Mouse (Mus musculus) 3T3-L1 (cell line): ENCODE results near the gene Il24.

Experiments
- DNase-seq: peaks from one replicate; pipeline ENCODE4 v3.0.0-alpha.2; 2015; ENCODE audit warnings: low read depth, low spot score

Il24 gene

DNA sequence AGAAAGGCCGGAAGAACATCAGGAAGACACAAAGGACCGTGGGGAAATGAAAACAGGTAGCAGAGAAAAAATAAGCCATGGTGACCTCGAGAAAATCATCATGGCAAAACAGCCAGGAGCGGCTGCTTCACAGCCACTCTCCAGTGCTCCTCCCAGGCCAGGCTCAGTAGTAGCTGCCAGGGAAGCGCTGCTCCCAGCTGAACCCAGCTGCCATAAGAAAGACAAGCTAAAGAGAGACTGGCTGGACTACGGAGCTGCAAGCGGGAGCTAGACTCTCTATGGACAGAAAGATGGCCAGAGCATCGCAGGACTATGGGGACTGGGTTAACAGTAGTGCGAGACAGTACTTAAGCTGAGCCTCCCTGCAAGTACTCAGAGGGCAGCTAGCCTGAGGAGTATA, 32.4 kb downstream of the Il24 start:
- no peak for DNase-seq

- no peak for DNase-seq
These were observed 36.8 kb downstream of the Il24 start for GRCm38 (mm10) chr1:130850405-130850804.

- no peak for DNase-seq
These were observed 37.6 kb downstream of the Il24 start for GRCm38 (mm10) chr1:130849530-130850214.

DNA sequence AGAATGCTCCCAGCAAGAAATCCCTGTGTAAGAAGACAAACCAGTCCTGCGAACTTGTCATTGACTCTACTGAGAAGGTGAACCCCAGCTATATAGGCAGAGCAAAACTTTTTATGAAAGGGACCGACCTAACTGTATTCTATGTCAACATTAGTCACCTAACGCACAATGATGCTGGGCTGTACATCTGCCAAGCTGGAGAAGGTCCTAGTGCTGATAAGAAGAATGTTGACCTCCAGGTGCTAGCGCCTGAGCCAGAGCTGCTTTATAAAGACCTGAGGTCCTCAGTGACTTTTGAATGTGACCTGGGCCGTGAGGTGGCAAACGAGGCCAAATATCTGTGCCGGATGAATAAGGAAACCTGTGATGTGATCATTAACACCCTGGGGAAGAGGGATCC, 42.7 kb downstream of the Il24 start:
- DNase-seq, result no peak

- no peak for DNase-seq
These were observed 45.6 kb downstream of the Il24 start for GRCm38 (mm10) chr1:130841621-130842020.

GRCm38 (mm10) chr1:130840599-130841379, 46.5 kb downstream of the Il24 start:
- no peak for DNase-seq

- peak; percentile 39 for DNase-seq
These were observed 49.0 kb downstream of the Il24 start for GRCm38 (mm10) chr1:130838288-130838687.

- no peak for DNase-seq
These were observed 51.9 kb downstream of the Il24 start for GRCm38 (mm10) chr1:130835161-130835936.

- no peak for DNase-seq
These were observed 54.8 kb downstream of the Il24 start for GRCm38 (mm10) chr1:130832230-130833149.
